Mouse (Mus musculus) olfactory bulb, adult 2 months (tissue): Measurements from ENCODE around the gene Pdgfb. TPM values are rescaled to one million over a fixed set of nuclear protein-coding genes. Genes with fewer than 3 reads are reported as not detected.

Experiments used
- H3K27ac ChIP-seq: fragments of 200-500 bp; 2 replicates; pipeline ENCODE4 v1.5.1; 2012; ENCODE audit warnings: low read depth, low read length; ENCODE audit not compliant: insufficient read depth
- H3K4me1 ChIP-seq: fragments of 200-500 bp; 2 replicates; pipeline ENCODE4 v1.6.1; 2012; ENCODE audit warnings: low read length; ENCODE audit not compliant: control insufficient read depth, insufficient read depth
- H3K4me3 ChIP-seq: fragments of 200-500 bp; 2 replicates; pipeline ENCODE4 v1.5.1; 2012; ENCODE audit warnings: mild to moderate bottlenecking, low read depth, low read length, moderate library complexity; ENCODE audit not compliant: insufficient read depth
- CTCF ChIP-seq: fragments of 200-500 bp; IDR thresholded peaks from 2 replicates; pipeline ENCODE4 v1.5.1; 2012; ENCODE audit warnings: low read depth, mild to moderate bottlenecking, low read length, moderate library complexity; ENCODE audit not compliant: insufficient read depth
- POLR2A ChIP-seq: fragments of 200-500 bp; IDR thresholded peaks from 2 replicates; pipeline ENCODE4 v1.6.1; 2012; ENCODE audit warnings: mild to moderate bottlenecking, low read depth, low read length, moderate library complexity; ENCODE audit not compliant: insufficient read depth
- WGBS: fragments of 180-500 bp; shearing (Covaris S2); methylation state at CpG from one replicate; pipeline ENCODE4 v1.1.7; 2018; 5-methylcytosine and 5-hydroxymethylcytosine counted together
- polyA plus RNA-seq: library from polyadenylated mRNA; stranded (reverse); fragments of >200 nt; gene quantifications from 2 replicates; pipeline ENCODE4 v1.2.4, GENCODE M21; 2012; ENCODE audit warnings: low replicate concordance; ENCODE audit not compliant: missing spikeins, insufficient read depth, insufficient read length

Pdgfb gene
- polyA plus RNA-seq, 1 experiment: not detected

GRCm38 (mm10) chr15:80053381-80054033 is 38.7 kb upstream of the Pdgfb start:
- WGBS: 79% methylated on average over 8 of the region's 8 CpGs
- H3K4me3 ChIP-seq: no peak overlapping the region
- TF ChIP-seq CTCF (no peak), POLR2A (no peak)
- H3K4me1 ChIP-seq: peaks cover 11% of the 10 kb centered on the region; the same call in 1 of the 2 replicates
- no peak overlapping the region for H3K27ac ChIP-seq

- Histone ChIP-seq H3K4me3 (no peak overlapping the region), H3K4me1 (peaks cover 11% of the 10 kb centered on the region; the same call in 1 of the 2 replicates), H3K27ac (no peak overlapping the region)
- TF ChIP-seq POLR2A (no peak), CTCF (no peak)
- WGBS: 78% methylated on average over 9 of the region's 9 CpGs
Measured at GRCm38 (mm10) chr15:80051782-80052181, 37.0 kb upstream of the Pdgfb start.

- Histone ChIP-seq H3K4me3 (no peak overlapping the region), H3K4me1 (peaks cover 11% of the 10 kb centered on the region; the same call in 1 of the 2 replicates), H3K27ac (no peak overlapping the region)
- no peak for TF ChIP-seq CTCF
- no peak for TF ChIP-seq POLR2A
- WGBS: 79% methylated on average over 19 of the region's 19 CpGs
Measured at GRCm38 (mm10) chr15:80051092-80051761, 36.5 kb upstream of the Pdgfb start.

GRCm38 (mm10) chr15:80050093-80050492 is 35.3 kb upstream of the Pdgfb start:
- H3K27ac ChIP-seq: no peak overlapping the region
- TF ChIP-seq CTCF (no peak), POLR2A (no peak)
- 87% methylated on average over 4 of the region's 4 CpGs for WGBS
- no peak overlapping the region for H3K4me3 ChIP-seq
- H3K4me1 ChIP-seq: peaks cover 11% of the 10 kb centered on the region; the same call in 1 of the 2 replicates

GRCm38 (mm10) chr15:80047973-80048372 is 33.2 kb upstream of the Pdgfb start:
- no peak overlapping the region for H3K4me3 ChIP-seq
- WGBS: 83% methylated on average over 5 of the region's 5 CpGs
- TF ChIP-seq CTCF (no peak), POLR2A (no peak)
- 0 out of 2 replicates have a peak, but pooled peaks cover 5% of the 10 kb centered on the region for H3K4me1 ChIP-seq
- no peak overlapping the region for H3K27ac ChIP-seq

- Histone ChIP-seq H3K4me3 (no peak overlapping the region), H3K27ac (no peak overlapping the region), H3K4me1 (0 out of 2 replicates have a peak, but pooled peaks cover 5% of the 10 kb centered on the region)
- no peak for TF ChIP-seq POLR2A
- no peak for TF ChIP-seq CTCF
- WGBS: 91% methylated on average over 2 of the region's 2 CpGs
Measured at GRCm38 (mm10) chr15:80047242-80047641, 32.5 kb upstream of the Pdgfb start.

- TF ChIP-seq CTCF (no peak), POLR2A (no peak)
- no peak overlapping the region for H3K27ac ChIP-seq
- no peak overlapping the region for H3K4me3 ChIP-seq
- 0 out of 2 replicates have a peak, but pooled peaks cover 5% of the 10 kb centered on the region for H3K4me1 ChIP-seq
- 100% methylated on average over 2 of the region's 2 CpGs for WGBS
Measured at GRCm38 (mm10) chr15:80045749-80046148, 31.0 kb upstream of the Pdgfb start.

GRCm38 (mm10) chr15:80044249-80044648 is 29.5 kb upstream of the Pdgfb start:
- TF ChIP-seq CTCF: no peak
- TF ChIP-seq POLR2A: no peak
- Histone ChIP-seq H3K4me3 (no peak overlapping the region), H3K4me1 (0 out of 2 replicates have a peak, but pooled peaks cover 3% of the 10 kb centered on the region), H3K27ac (no peak overlapping the region)
- WGBS: 94% methylated on average over 10 of the region's 10 CpGs

- WGBS: 84% methylated on average over 4 of the region's 4 CpGs
- no peak overlapping the region for H3K27ac ChIP-seq
- H3K4me3 ChIP-seq: no peak overlapping the region
- TF ChIP-seq CTCF (no peak), POLR2A (no peak)
- H3K4me1 ChIP-seq: no peaks in the 10 kb centered on the region
Measured at GRCm38 (mm10) chr15:80042152-80042551, 27.4 kb upstream of the Pdgfb start.
